Mouse (Mus musculus): ENCODE results near the gene Gm20388.

Gm20388 gene

GRCm38 (mm10) chr8:122575286-122575685, 2664.6 kb downstream of the Gm20388 start:
- no peak for DNase-seq (ENCODE audit: low read depth, low spot score)

- no peak for DNase-seq (ENCODE audit: low read depth, low spot score)
These were observed 2665.3 kb downstream of the Gm20388 start for GRCm38 (mm10) chr8:122575735-122576647.

GRCm38 (mm10) chr8:122576648-122577022, 2666.0 kb downstream of the Gm20388 start, which contains the start of gene Aprt:
Gene Aprt (minus strand): TSS chr8:122576909.
- DNase-seq (ENCODE audit: low read depth, low spot score): peak; percentile 84

- no peak for DNase-seq (ENCODE audit: low read depth, low spot score)
These were observed 2666.5 kb downstream of the Gm20388 start for GRCm38 (mm10) chr8:122577116-122577515.

- DNase-seq (ENCODE audit: low read depth, low spot score): no peak
These were observed 2668.6 kb downstream of the Gm20388 start for GRCm38 (mm10) chr8:122579196-122579595.

GRCm38 (mm10) chr8:122580926-122581325, 2670.3 kb downstream of the Gm20388 start:
- DNase-seq (ENCODE audit: low read depth, low spot score): no peak

GRCm38 (mm10) chr8:122584981-122585380, 2674.3 kb downstream of the Gm20388 start:
- no peak for DNase-seq (ENCODE audit: low read depth, low spot score)

- no peak for DNase-seq (ENCODE audit: low read depth, low spot score)
These were observed 2674.8 kb downstream of the Gm20388 start for GRCm38 (mm10) chr8:122585411-122585891.

GRCm38 (mm10) chr8:122586171-122586570, 2675.5 kb downstream of the Gm20388 start:
- no peak for DNase-seq (ENCODE audit: low read depth, low spot score)

GRCm38 (mm10) chr8:122586749-122587148, 2676.1 kb downstream of the Gm20388 start:
- no peak for DNase-seq (ENCODE audit: low read depth, low spot score)

- no peak for DNase-seq (ENCODE audit: low read depth, low spot score)
These were observed 2682.6 kb downstream of the Gm20388 start for GRCm38 (mm10) chr8:122593240-122593639.

- DNase-seq (ENCODE audit: low read depth, low spot score): no peak
These were observed 2683.3 kb downstream of the Gm20388 start for GRCm38 (mm10) chr8:122593783-122594507.

GRCm38 (mm10) chr8:122596031-122596430, 2685.4 kb downstream of the Gm20388 start:
- DNase-seq (ENCODE audit: low read depth, low spot score): no peak

GRCm38 (mm10) chr8:122600666-122601065, 2690.0 kb downstream of the Gm20388 start:
- no peak for DNase-seq (ENCODE audit: low read depth, low spot score)

- DNase-seq (ENCODE audit: low read depth, low spot score): no peak
These were observed 2694.0 kb downstream of the Gm20388 start for GRCm38 (mm10) chr8:122604640-122605039.

- DNase-seq (ENCODE audit: low read depth, low spot score): no peak
These were observed 2694.7 kb downstream of the Gm20388 start for GRCm38 (mm10) chr8:122605367-122605766.

- DNase-seq (ENCODE audit: low read depth, low spot score): no peak
These were observed 2696.2 kb downstream of the Gm20388 start for GRCm38 (mm10) chr8:122606810-122607209.

- DNase-seq (ENCODE audit: low read depth, low spot score): no peak
These were observed 2699.6 kb downstream of the Gm20388 start for GRCm38 (mm10) chr8:122610209-122610608.

- DNase-seq (ENCODE audit: low read depth, low spot score): no peak
These were observed 2700.1 kb downstream of the Gm20388 start for GRCm38 (mm10) chr8:122610612-122611277.

- DNase-seq (ENCODE audit: low read depth, low spot score): peak; percentile 98
These were observed 2700.9 kb downstream of the Gm20388 start, which contains the start of the genes Galns and Trappc2l for GRCm38 (mm10) chr8:122611295-122612133. Gene Galns (minus strand): TSS chr8:122611463. Gene Trappc2l (plus strand): TSS chr8:122611640.

Measured in c-Kit-negative CD71-positive TER-119-positive erythroid progenitor cells, embryonic 14.5 days (primary cell).